Mouse (Mus musculus) right cerebral cortex, postnatal 10 days (tissue): ENCODE data around the gene Slc25a34.

Source experiments
- DNase-seq, 2 experiments: peaks; one replicate each; pipeline ENCODE4 v3.0.0; 2021; ENCODE audit warnings: low spot score in 2 of 2

Slc25a34 gene

GRCm38 (mm10) chr4:141581051-141581450, 42.6 kb downstream of the Slc25a34 start:
- no peak for DNase-seq

- DNase-seq = no peak
Observed at GRCm38 (mm10) chr4:141578833-141579232, 44.8 kb downstream of the Slc25a34 start.

DNA sequence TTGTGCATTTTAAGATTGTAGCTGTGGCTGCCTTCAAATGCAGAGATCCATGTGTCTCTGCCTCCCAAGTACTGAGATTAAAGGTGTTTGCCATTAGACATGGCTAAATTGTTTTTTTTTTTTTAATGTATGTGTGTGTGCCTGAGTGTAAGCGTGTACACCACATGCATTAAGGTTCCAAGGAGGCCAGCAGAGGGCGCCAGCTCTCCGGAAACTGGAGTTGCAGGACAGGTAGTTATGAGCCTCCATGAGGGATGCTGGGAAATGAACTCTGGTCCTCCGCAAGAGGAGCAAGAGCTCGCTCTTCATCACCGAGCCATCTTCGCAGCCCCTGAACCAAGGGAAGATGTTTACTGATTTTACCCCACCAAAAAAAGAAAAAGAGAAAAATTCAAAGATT, 46.7 kb downstream of the Slc25a34 start:
- no peak for DNase-seq

GRCm38 (mm10) chr4:141576404-141576803, 47.2 kb downstream of the Slc25a34 start:
- no peak for DNase-seq

GRCm38 (mm10) chr4:141574789-141575702, 48.6 kb downstream of the Slc25a34 start:
- DNase-seq = peak; percentile 79 to 90

GRCm38 (mm10) chr4:141573359-141573966, 50.2 kb downstream of the Slc25a34 start:
- DNase-seq = no peak

DNA sequence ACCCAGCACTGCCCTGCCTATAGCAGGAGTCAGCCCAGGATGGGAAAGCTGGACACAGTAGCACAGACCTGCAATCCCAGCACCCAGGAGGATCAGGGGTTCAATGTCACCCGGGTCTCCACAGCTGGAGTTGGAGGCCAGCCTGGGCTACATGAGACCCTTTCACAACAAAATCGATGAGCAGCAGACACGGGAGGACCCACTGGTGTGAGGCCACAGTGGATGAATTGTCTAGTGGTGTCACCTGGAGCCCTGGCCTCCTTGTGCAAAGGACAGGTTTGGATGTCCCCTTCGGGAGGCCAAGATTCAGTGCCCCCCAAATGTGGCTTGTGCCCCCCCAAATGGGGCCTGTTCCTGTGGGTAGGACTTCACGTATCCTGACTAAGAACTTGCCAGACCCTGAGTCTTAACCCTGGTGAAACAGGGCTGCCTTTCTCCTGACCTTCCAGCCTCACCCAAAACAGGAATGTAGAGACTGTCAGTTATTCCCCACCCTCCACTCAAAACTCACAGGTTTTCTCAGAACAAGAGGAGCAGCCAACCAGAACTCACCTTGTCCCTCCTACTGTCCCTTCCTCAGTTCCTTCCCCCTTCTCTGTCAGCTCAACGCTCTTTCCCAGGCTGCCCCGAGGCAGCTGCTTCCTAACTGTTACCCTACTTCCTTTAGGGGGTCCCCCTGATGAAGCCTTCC, 50.8 kb downstream of the Slc25a34 start:
- DNase-seq = no peak

GRCm38 (mm10) chr4:141571934-141572333, 51.7 kb downstream of the Slc25a34 start:
- DNase-seq = no peak

DNA sequence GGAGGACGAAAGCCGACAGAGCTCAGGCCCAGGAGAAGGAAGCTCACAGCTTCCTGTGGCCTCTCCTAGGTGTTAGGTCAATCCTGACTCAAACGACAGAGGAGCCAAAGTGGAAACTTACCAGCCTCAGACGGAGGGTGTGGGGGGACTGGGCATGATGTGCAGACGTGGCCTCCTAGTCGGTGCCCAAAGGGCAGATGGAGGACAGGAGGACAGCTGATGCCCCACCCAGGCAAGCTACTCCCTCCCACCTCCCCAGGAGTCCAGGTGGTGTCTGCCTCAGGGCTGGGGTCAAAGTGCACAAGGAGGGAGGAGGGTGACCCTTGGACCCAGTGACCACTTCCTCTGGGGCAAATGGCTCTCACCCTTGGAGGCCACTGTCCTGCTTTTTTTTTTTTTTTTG, 52.3 kb downstream of the Slc25a34 start:
- no peak for DNase-seq

DNA sequence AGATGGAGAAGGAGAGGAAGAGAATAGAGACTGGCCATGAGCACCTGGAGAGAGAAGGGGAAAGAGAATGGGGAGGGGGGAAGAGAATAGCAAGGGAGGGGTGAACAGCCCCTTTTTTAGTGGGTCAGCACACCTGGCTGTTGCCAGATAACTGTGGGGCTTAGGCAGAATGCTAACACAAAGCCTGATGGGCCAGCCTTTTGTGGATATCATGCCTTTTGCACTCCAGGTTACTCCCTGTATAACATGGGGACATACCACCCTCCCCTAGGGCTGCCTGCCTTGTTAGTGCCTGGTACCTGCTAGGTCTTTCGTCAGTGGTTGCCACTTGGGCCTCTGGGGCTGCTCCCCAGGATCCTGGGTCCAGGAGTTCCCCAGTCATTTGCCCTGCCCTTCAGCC, 52.8 kb downstream of the Slc25a34 start:
- DNase-seq = no peak

DNA sequence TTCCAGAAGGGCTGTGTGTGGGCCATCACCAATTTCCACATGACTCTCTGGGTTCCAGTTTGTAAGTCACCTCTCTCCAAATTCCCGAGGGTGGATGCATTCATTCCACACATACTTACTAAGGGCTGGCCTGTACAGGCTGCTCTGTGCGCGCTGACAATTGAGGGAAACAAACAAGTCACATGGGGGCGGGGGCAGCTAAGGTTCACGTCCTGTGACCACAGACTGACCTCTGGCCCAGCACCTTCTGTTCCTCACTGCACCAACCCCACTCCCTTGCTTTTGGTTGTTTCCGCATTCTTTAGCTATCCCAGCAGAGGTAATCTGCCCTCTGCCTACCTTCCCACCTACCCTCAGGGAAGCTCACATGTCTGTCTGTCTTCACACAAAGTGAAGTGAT, 53.6 kb downstream of the Slc25a34 start:
- no peak for DNase-seq

DNA sequence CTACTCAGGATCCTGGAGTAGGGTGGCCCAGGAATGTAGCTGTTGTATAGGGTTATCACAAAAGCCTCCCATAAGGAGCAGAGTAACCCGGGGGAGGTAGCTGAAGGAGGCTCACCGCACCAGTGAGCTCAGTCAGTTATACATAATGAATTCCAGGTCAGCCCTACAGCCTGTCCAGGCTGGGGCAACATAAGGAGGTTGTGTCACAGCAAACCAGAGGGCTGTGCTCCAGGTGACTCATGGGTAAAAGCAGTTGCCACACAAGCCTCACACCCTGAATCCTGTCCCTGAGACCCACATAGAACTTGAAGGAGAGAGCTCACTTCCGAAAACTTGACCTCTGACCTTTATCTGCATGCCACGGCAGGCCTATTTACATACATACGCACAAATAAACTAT, 54.7 kb downstream of the Slc25a34 start:
- no peak for DNase-seq
